Mouse (Mus musculus): ENCODE measurements around the gene Anks1b. TPM values are rescaled to one million over a fixed set of nuclear protein-coding genes. Genes with fewer than 3 reads are reported as not detected.

The Anks1b gene
- polyA plus RNA-seq, 1 experiment from 2014 or later, result 0.84 TPM

- Histone ChIP-seq H3K27me3 (ENCODE audit: control insufficient read depth, insufficient read depth, low read length) (no peaks in the 10 kb centered on the region), H3K4me1 (ENCODE audit: control insufficient read depth, insufficient read depth, low read length) (no peaks in the 10 kb centered on the region), H3K36me3 (ENCODE audit: control insufficient read depth, insufficient read depth, low read length) (no peaks in the 10 kb centered on the region), H3K27ac (ENCODE audit: low read depth, low read length) (no peak overlapping the region), H3K4me2 (no peak overlapping the region), H3K4me3 (ENCODE audit: low read depth, low read length) (no peak overlapping the region), H3K9ac (ENCODE audit: low read depth, low read length) (no peak overlapping the region), H3K9me3 (replicated peaks; ENCODE audit: control insufficient read depth, low read length) (no peaks in the 10 kb centered on the region)
- ATAC-seq (replicated peaks; ENCODE audit: insufficient number of reproducible peaks, low FRiP score, low TSS enrichment), result no peak
- 69% methylated on average over 8 of the region's 8 CpGs for WGBS (ENCODE audit: insufficient replicate concordance)
Observed at GRCm38 (mm10) chr10:90380704-90381339, 507.5 kb downstream of the Anks1b start.

- H3K9me3 ChIP-seq (replicated peaks; ENCODE audit: control insufficient read depth, low read length), result no peaks in the 10 kb centered on the region
- H3K27ac ChIP-seq (ENCODE audit: low read depth, low read length), result no peak overlapping the region
- no peak for ATAC-seq (replicated peaks; ENCODE audit: insufficient number of reproducible peaks, low FRiP score, low TSS enrichment)
- 85% methylated on average over 4 of the region's 4 CpGs for WGBS (ENCODE audit: insufficient replicate concordance)
- no peak overlapping the region for H3K4me2 ChIP-seq
- H3K36me3 ChIP-seq (ENCODE audit: control insufficient read depth, insufficient read depth, low read length), result no peaks in the 10 kb centered on the region
- H3K27me3 ChIP-seq (ENCODE audit: control insufficient read depth, insufficient read depth, low read length), result no peaks in the 10 kb centered on the region
- H3K4me3 ChIP-seq (ENCODE audit: low read depth, low read length), result no peak overlapping the region
- no peaks in the 10 kb centered on the region for H3K4me1 ChIP-seq (ENCODE audit: control insufficient read depth, insufficient read depth, low read length)
- H3K9ac ChIP-seq (ENCODE audit: low read depth, low read length), result no peak overlapping the region
Observed at GRCm38 (mm10) chr10:90400382-90400781, 527.1 kb downstream of the Anks1b start.

- no peaks in the 10 kb centered on the region for H3K9me3 ChIP-seq (replicated peaks; ENCODE audit: control insufficient read depth, low read length)
- no peaks in the 10 kb centered on the region for H3K27me3 ChIP-seq (ENCODE audit: control insufficient read depth, insufficient read depth, low read length)
- H3K4me1 ChIP-seq (ENCODE audit: control insufficient read depth, insufficient read depth, low read length), result no peaks in the 10 kb centered on the region
- WGBS (ENCODE audit: insufficient replicate concordance), result 78% methylated on average over 2 of the region's 2 CpGs
- no peak overlapping the region for H3K4me2 ChIP-seq
- H3K4me3 ChIP-seq (ENCODE audit: low read depth, low read length), result no peak overlapping the region
- no peak overlapping the region for H3K27ac ChIP-seq (ENCODE audit: low read depth, low read length)
- no peaks in the 10 kb centered on the region for H3K36me3 ChIP-seq (ENCODE audit: control insufficient read depth, insufficient read depth, low read length)
- no peak for ATAC-seq (replicated peaks; ENCODE audit: insufficient number of reproducible peaks, low FRiP score, low TSS enrichment)
- no peak overlapping the region for H3K9ac ChIP-seq (ENCODE audit: low read depth, low read length)
Observed at GRCm38 (mm10) chr10:90408484-90408883, 535.2 kb downstream of the Anks1b start.

GRCm38 (mm10) chr10:90431527-90431926 lies 558.2 kb downstream of the Anks1b start:
- Histone ChIP-seq H3K9me3 (replicated peaks; ENCODE audit: control insufficient read depth, low read length) (no peaks in the 10 kb centered on the region), H3K27ac (ENCODE audit: low read depth, low read length) (no peak overlapping the region), H3K9ac (ENCODE audit: low read depth, low read length) (no peak overlapping the region), H3K4me3 (ENCODE audit: low read depth, low read length) (no peak overlapping the region), H3K36me3 (ENCODE audit: control insufficient read depth, insufficient read depth, low read length) (no peaks in the 10 kb centered on the region), H3K27me3 (ENCODE audit: control insufficient read depth, insufficient read depth, low read length) (no peaks in the 10 kb centered on the region), H3K4me2 (no peak overlapping the region), H3K4me1 (ENCODE audit: control insufficient read depth, insufficient read depth, low read length) (no peaks in the 10 kb centered on the region)
- ATAC-seq (replicated peaks; ENCODE audit: insufficient number of reproducible peaks, low FRiP score, low TSS enrichment), result no peak
- 69% methylated on average over 5 of the region's 5 CpGs for WGBS (ENCODE audit: insufficient replicate concordance)

DNA sequence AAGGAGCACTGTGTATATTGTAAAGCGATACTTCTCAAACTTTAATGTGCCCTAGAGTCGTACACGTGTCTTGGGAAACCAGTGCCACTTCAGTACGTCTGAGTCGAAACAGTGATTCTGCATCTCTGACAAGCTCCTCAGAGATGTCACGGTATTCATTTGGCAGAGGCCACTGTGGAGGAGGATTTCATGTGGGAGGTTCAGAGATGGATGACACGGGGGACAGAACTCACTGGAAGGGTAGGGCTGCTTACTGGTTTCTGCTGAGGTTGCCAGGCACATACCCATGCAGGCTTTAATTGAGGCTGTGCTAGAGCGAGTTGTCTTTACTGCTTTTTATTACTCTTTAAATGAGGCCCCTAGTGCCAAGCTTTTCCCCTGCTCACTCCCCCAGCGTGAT lies 558.7 kb downstream of the Anks1b start:
- no peak overlapping the region for H3K27ac ChIP-seq (ENCODE audit: low read depth, low read length)
- WGBS (ENCODE audit: insufficient replicate concordance), result 64% methylated on average over 9 of the region's 9 CpGs
- H3K27me3 ChIP-seq (ENCODE audit: control insufficient read depth, insufficient read depth, low read length), result no peaks in the 10 kb centered on the region
- no peak overlapping the region for H3K9ac ChIP-seq (ENCODE audit: low read depth, low read length)
- no peak overlapping the region for H3K4me3 ChIP-seq (ENCODE audit: low read depth, low read length)
- H3K4me1 ChIP-seq (ENCODE audit: control insufficient read depth, insufficient read depth, low read length), result no peaks in the 10 kb centered on the region
- no peak overlapping the region for H3K4me2 ChIP-seq
- no peak for ATAC-seq (replicated peaks; ENCODE audit: insufficient number of reproducible peaks, low FRiP score, low TSS enrichment)
- H3K9me3 ChIP-seq (replicated peaks; ENCODE audit: control insufficient read depth, low read length), result no peaks in the 10 kb centered on the region
- no peaks in the 10 kb centered on the region for H3K36me3 ChIP-seq (ENCODE audit: control insufficient read depth, insufficient read depth, low read length)

- no peak for ATAC-seq (replicated peaks; ENCODE audit: insufficient number of reproducible peaks, low FRiP score, low TSS enrichment)
- H3K4me3 ChIP-seq (ENCODE audit: low read depth, low read length), result no peak overlapping the region
- no peaks in the 10 kb centered on the region for H3K27me3 ChIP-seq (ENCODE audit: control insufficient read depth, insufficient read depth, low read length)
- no peak overlapping the region for H3K4me2 ChIP-seq
- WGBS (ENCODE audit: insufficient replicate concordance), result 70% methylated on average over 12 of the region's 12 CpGs
- H3K36me3 ChIP-seq (ENCODE audit: control insufficient read depth, insufficient read depth, low read length), result no peaks in the 10 kb centered on the region
- no peaks in the 10 kb centered on the region for H3K9me3 ChIP-seq (replicated peaks; ENCODE audit: control insufficient read depth, low read length)
- H3K27ac ChIP-seq (ENCODE audit: low read depth, low read length), result no peak overlapping the region
- H3K9ac ChIP-seq (ENCODE audit: low read depth, low read length), result no peak overlapping the region
- no peaks in the 10 kb centered on the region for H3K4me1 ChIP-seq (ENCODE audit: control insufficient read depth, insufficient read depth, low read length)
Observed at GRCm38 (mm10) chr10:90432479-90432878, 559.2 kb downstream of the Anks1b start.

DNA sequence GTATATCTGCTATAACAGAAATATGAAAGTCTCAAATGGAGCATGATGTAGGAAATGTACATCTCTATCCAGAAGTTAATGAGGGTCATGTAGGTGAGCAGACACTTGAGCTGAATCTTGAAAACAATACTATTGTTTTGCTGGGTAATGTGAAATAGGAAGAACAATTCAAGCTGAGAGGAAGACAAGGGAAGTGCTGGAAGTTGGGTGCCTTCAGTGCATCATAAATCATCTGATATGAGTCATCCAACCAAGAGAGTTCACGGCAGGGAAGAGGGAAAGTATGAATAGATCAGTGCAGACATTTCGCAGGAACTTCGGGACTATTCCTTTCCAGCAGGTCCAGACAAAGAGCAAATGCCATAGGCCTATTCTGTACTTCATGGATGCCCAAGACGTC lies 567.7 kb downstream of the Anks1b start:
- no peak for ATAC-seq (replicated peaks; ENCODE audit: insufficient number of reproducible peaks, low FRiP score, low TSS enrichment)
- Histone ChIP-seq H3K4me3 (ENCODE audit: low read depth, low read length) (no peak overlapping the region), H3K9ac (ENCODE audit: low read depth, low read length) (no peak overlapping the region), H3K4me2 (no peak overlapping the region), H3K9me3 (replicated peaks; ENCODE audit: control insufficient read depth, low read length) (no peaks in the 10 kb centered on the region), H3K4me1 (ENCODE audit: control insufficient read depth, insufficient read depth, low read length) (no peaks in the 10 kb centered on the region), H3K36me3 (ENCODE audit: control insufficient read depth, insufficient read depth, low read length) (no peaks in the 10 kb centered on the region), H3K27me3 (ENCODE audit: control insufficient read depth, insufficient read depth, low read length) (no peaks in the 10 kb centered on the region), H3K27ac (ENCODE audit: low read depth, low read length) (no peak overlapping the region)
- WGBS (ENCODE audit: insufficient replicate concordance), result 71% methylated on average over 4 of the region's 4 CpGs

DNA sequence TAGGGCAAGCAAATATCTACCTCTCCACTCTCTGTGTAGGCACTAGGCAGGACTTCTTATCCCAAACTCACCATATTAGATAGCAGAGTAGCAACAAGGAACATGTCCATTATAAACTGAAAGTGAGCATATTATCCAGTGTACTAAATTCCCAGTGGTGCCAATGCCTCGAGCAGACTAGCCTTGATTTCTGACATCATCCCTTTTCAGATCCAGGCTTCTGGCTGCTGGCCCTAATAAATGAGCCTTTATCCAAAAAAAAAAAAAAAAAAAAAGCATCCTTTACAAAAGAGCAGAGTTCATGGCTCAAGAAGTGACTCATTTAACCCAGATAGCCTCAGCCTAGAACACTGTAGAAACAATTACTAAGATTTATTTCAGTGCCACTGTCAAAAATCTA lies 568.3 kb downstream of the Anks1b start:
- WGBS (ENCODE audit: insufficient replicate concordance), result 66% methylated on average over 1 of the region's 1 CpGs
- Histone ChIP-seq H3K4me3 (ENCODE audit: low read depth, low read length) (no peak overlapping the region), H3K27me3 (ENCODE audit: control insufficient read depth, insufficient read depth, low read length) (no peaks in the 10 kb centered on the region), H3K4me1 (ENCODE audit: control insufficient read depth, insufficient read depth, low read length) (no peaks in the 10 kb centered on the region), H3K9me3 (replicated peaks; ENCODE audit: control insufficient read depth, low read length) (no peaks in the 10 kb centered on the region), H3K36me3 (ENCODE audit: control insufficient read depth, insufficient read depth, low read length) (no peaks in the 10 kb centered on the region), H3K27ac (ENCODE audit: low read depth, low read length) (no peak overlapping the region), H3K9ac (ENCODE audit: low read depth, low read length) (no peak overlapping the region), H3K4me2 (no peak overlapping the region)
- no peak for ATAC-seq (replicated peaks; ENCODE audit: insufficient number of reproducible peaks, low FRiP score, low TSS enrichment)

DNA sequence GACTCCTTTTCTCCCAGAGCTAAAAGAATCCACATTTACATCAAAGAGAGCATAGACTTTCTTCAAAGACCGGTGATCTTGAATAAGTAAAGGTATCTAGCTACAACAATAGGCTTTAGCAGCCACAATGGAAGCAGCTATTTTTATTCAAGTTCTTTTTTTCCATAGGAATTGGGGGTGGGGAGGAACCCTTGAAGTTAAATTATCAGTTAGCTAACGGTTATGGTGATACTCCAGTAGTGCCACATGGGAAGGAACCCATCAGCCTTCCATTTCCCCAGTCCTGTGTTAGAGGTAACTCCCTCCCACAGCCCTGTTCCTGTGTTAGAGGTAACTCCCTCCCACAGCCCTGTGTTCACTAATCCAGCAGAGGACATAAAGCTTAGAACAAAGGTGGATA lies 591.6 kb downstream of the Anks1b start:
- no peak for ATAC-seq (replicated peaks; ENCODE audit: insufficient number of reproducible peaks, low FRiP score, low TSS enrichment)
- H3K4me1 ChIP-seq (ENCODE audit: control insufficient read depth, insufficient read depth, low read length), result no peaks in the 10 kb centered on the region
- no peak overlapping the region for H3K4me3 ChIP-seq (ENCODE audit: low read depth, low read length)
- H3K27me3 ChIP-seq (ENCODE audit: control insufficient read depth, insufficient read depth, low read length), result no peaks in the 10 kb centered on the region
- H3K36me3 ChIP-seq (ENCODE audit: control insufficient read depth, insufficient read depth, low read length), result no peaks in the 10 kb centered on the region
- no peak overlapping the region for H3K27ac ChIP-seq (ENCODE audit: low read depth, low read length)
- H3K9ac ChIP-seq (ENCODE audit: low read depth, low read length), result no peak overlapping the region
- 68% methylated on average over 2 of the region's 2 CpGs for WGBS (ENCODE audit: insufficient replicate concordance)
- no peak overlapping the region for H3K4me2 ChIP-seq
- no peaks in the 10 kb centered on the region for H3K9me3 ChIP-seq (replicated peaks; ENCODE audit: control insufficient read depth, low read length)
